Mouse (Mus musculus) stomach, embryonic 15.5 days (tissue): ENCODE data around the gene Aifm2. TPM values are rescaled to one million over a fixed set of nuclear protein-coding genes. Genes with fewer than 3 reads are reported as not detected.

Source experiments
- ATAC-seq: fragments of 200-750 bp; cut with Nextera tagmentation; 2 replicates; pipeline ENCODE4 v1.8.0; 2017; ENCODE audit warnings: low read depth, moderate number of reproducible peaks, moderate TSS enrichment; ENCODE audit not compliant: insufficient read depth, low FRiP score
- H3K27ac ChIP-seq: fragments of 300-500 bp; sonication (generic); 2 replicates; pipeline ENCODE4 v1.5.1; 2015; ENCODE audit warnings: mild to moderate bottlenecking, inconsistent platforms
- H3K27me3 ChIP-seq: fragments of 300-500 bp; sonication (generic); replicated peaks from 2 replicates; pipeline ENCODE4 v1.6.1; 2015; ENCODE audit warnings: inconsistent platforms
- H3K36me3 ChIP-seq: fragments of 300-500 bp; sonication (generic); 2 replicates; pipeline ENCODE4 v1.6.1; 2015; ENCODE audit warnings: inconsistent platforms
- H3K4me1 ChIP-seq: fragments of 300-500 bp; sonication (generic); 2 replicates; pipeline ENCODE4 v1.6.1; 2015; ENCODE audit warnings: inconsistent platforms
- H3K4me2 ChIP-seq: fragments of 300-500 bp; sonication (generic); 2 replicates; pipeline ENCODE4 v1.6.1; 2015; ENCODE audit warnings: mild to moderate bottlenecking, inconsistent platforms
- H3K4me3 ChIP-seq: fragments of 300-500 bp; sonication (generic); replicated peaks from 2 replicates; pipeline ENCODE4 v1.5.1; 2015; ENCODE audit warnings: inconsistent platforms
- H3K9ac ChIP-seq: fragments of 300-500 bp; sonication (generic); 2 replicates; pipeline ENCODE4 v1.6.1; 2015; ENCODE audit warnings: inconsistent platforms
- H3K9me3 ChIP-seq: fragments of 300-500 bp; sonication (generic); 2 replicates; pipeline ENCODE4 v1.6.1; 2016; ENCODE audit warnings: inconsistent platforms
- WGBS: fragments of 180-500 bp; shearing (Covaris S2); methylation state at CpG from one replicate; pipeline ENCODE4 v1.1.7; 2015; 5-methylcytosine and 5-hydroxymethylcytosine counted together
- polyA plus RNA-seq: library from polyadenylated mRNA; unstranded; fragments of >200 nt; fragmentation: Nextera tagmentation; extraction: Ambion mirVana; gene quantifications from 2 replicates; pipeline ENCODE4 v1.2.1, GENCODE M21; 2015

The Aifm2 gene
- polyA plus RNA-seq = 14.8 and 17.1 TPM in 2 replicates

DNA sequence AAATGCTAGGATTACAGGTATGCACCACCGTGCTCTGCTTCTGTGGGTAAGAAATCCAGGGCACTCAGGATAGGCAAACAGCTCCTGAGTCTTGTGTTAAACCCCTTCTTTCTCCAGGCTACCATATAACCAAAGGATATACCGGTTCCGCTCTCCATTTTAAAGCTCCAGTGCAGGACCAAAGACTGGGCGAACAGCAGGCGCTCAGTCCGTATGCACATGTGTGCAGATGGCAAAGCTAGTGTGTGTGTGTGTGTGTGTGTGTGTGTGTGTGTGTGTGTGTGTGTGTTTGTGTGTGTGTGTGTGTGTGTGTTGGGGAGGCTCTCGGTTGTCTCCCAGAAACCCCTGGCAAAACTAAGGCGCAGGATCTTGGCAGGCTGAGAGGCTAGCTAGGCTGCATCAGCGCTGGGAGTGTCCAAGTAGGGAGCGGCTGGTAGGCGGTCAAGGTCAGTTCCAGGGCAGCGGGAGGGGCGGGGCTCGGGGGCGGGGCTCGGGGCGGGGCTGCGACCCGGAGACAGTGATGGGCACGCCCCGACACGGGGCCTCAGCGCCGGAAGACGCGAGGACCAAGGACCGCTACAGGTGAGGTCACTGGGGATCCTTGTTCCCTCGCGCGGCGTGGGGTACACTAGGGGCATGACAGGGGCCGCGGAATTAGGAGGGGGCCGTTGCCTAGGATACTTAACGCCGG lies at the start of gene Aifm2:
TSS of gene Aifm2 (plus strand) at position 493 of the 691 bp plus-strand sequence.
- 0 out of 2 replicates have a peak within 1 kb of the TSS, but pooled peaks have one; percentile 22 for H3K27ac ChIP-seq
- 9% methylated on average over 34 of the region's 36 CpGs for WGBS
- ATAC-seq = peak; percentile 94
- peak within 1 kb of the TSS; percentile 49 for H3K4me3 ChIP-seq
- peaks cover 5% of the 10 kb centered on the region for H3K4me1 ChIP-seq
- no peaks in the 10 kb centered on the region for H3K36me3 ChIP-seq
- H3K9ac ChIP-seq = no peak within 1 kb of the TSS
- no peaks in the 10 kb centered on the region for H3K27me3 ChIP-seq
- H3K9me3 ChIP-seq = no peaks in the 10 kb centered on the region
- H3K4me2 ChIP-seq = peak within 1 kb of the TSS; percentile 61

DNA sequence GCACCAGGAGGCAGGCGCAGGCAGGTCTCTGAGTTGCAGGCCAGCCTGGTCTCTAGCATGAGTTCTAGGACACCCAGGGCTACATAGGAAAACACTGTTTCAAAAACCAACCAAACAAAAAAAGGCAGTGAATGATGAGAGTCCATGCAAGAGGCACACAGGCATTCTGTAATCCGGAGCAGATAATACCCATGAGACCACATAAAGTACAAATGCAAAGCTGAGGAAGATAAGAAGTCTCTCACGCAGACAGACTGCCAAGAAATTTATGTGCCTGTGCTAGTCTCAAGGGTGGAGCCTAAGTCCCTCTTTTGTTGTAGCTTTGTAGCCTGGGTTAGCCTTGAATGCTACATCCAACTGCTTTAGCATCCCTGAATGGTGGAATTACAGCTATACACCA lies 49.4 kb upstream of the Aifm2 start:
- no peaks in the 10 kb centered on the region for H3K4me1 ChIP-seq
- ATAC-seq = no peak
- WGBS = 84% methylated on average over 3 of the region's 3 CpGs
- no peak overlapping the region for H3K27ac ChIP-seq
- H3K27me3 ChIP-seq = no peaks in the 10 kb centered on the region
- H3K36me3 ChIP-seq = peaks cover 22% of the 10 kb centered on the region
- H3K9ac ChIP-seq = no peak overlapping the region
- H3K4me2 ChIP-seq = no peak overlapping the region
- H3K9me3 ChIP-seq = no peaks in the 10 kb centered on the region
- H3K4me3 ChIP-seq = no peak overlapping the region

DNA sequence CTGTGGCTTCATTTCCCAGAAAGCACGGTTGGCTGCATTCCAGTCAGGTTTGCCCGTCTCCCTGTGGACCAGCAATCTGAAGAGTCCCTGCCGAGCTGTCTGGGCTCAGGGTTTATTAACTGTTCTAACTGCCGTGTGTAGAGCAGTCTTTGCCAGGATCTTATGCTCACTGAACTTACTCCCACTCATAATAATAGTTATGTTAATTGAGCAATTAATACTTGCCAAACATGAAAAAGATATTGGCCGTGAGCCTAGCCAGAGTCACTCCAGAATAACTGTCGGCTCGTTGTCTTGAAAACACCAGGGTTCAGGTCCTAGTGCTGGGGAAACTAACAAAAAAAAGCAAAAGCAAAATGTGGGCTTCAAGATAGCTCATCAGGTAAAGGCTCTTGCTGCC lies 45.8 kb upstream of the Aifm2 start:
- 83% methylated on average over 7 of the region's 7 CpGs for WGBS
- Histone ChIP-seq H3K4me2 (no peak overlapping the region), H3K9ac (no peak overlapping the region), H3K36me3 (peaks cover 25% of the 10 kb centered on the region), H3K9me3 (no peaks in the 10 kb centered on the region), H3K4me3 (no peak overlapping the region), H3K4me1 (no peaks in the 10 kb centered on the region), H3K27me3 (no peaks in the 10 kb centered on the region), H3K27ac (no peak overlapping the region)
- no peak for ATAC-seq

DNA sequence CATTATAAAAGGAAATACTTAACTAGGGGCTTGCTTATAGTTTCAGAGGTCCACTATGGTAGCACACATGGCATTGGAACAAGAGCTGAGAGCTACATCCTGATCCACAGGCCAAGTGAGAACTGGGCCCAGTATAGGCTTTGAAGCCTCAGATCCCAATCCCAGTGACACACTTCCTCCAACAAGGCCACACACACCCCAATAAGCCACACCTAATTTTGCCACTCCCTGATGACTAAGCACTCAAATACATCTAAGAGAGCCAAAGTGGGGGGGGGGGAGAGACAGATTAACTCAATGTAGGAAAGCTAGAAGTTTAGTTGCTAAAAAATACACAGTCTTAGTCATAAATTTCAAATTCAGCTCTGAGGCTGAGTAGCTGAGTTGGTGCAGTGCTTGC lies 45.2 kb upstream of the Aifm2 start:
- H3K4me1 ChIP-seq = no peaks in the 10 kb centered on the region
- no peak; the same call in 1 of the 2 replicates for ATAC-seq
- no peak overlapping the region for H3K4me2 ChIP-seq
- no peak overlapping the region for H3K9ac ChIP-seq
- no peak overlapping the region for H3K27ac ChIP-seq
- no peaks in the 10 kb centered on the region for H3K27me3 ChIP-seq
- H3K36me3 ChIP-seq = peaks cover 27% of the 10 kb centered on the region
- H3K4me3 ChIP-seq = no peak overlapping the region
- no peaks in the 10 kb centered on the region for H3K9me3 ChIP-seq

DNA sequence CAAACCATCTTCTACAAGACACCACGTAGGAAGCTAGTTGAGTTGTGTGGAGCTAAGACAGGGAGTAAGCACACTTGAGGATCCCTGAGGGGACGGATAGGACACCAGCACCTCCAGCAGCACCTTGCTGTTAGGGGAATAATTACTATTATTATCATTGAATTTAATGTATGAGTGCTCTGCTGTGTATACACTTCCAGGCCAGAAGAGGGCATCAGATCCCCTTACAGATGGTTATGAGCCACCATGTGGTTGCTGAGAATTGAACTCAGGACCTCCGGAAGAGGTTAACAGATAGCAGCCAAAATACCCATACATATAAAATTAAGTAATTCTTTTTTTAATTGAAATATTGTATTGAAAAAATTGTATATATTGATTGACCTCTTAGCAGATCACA lies 44.3 kb upstream of the Aifm2 start:
- Histone ChIP-seq H3K27me3 (no peaks in the 10 kb centered on the region), H3K9ac (no peak overlapping the region), H3K4me3 (no peak overlapping the region), H3K9me3 (no peaks in the 10 kb centered on the region), H3K27ac (no peak overlapping the region), H3K4me2 (no peak overlapping the region), H3K36me3 (peaks cover 28% of the 10 kb centered on the region), H3K4me1 (no peaks in the 10 kb centered on the region)
- no peak for ATAC-seq
- WGBS = 96% methylated on average over 3 of the region's 3 CpGs

DNA sequence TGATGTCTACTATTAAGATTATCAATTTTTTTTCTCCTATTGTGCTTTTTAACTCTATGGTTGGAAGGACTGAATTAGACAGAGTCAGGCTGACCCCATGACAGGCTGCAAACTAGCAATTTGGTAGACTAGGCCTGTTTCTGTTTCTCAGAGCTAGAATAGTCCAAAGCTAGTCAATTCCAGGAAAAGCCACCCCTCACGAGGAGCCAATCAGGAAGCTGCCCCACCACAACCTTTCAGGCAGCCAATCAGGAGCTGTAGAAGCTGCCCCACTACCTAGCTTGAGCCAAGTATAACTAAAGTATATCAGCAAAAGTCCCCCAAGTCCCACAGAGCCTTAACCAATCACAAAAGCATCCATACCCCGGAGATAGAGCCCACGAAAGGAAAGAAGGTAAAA lies 39.1 kb upstream of the Aifm2 start:
- ATAC-seq = no peak
- WGBS = 85% methylated on average over 3 of the region's 3 CpGs
- H3K9me3 ChIP-seq = no peaks in the 10 kb centered on the region
- H3K4me3 ChIP-seq = no peak overlapping the region
- H3K9ac ChIP-seq = no peak overlapping the region
- no peak overlapping the region for H3K4me2 ChIP-seq
- peaks cover 9% of the 10 kb centered on the region for H3K36me3 ChIP-seq
- no peaks in the 10 kb centered on the region for H3K27me3 ChIP-seq
- H3K4me1 ChIP-seq = peaks cover 6% of the 10 kb centered on the region; the same call in 1 of the 2 replicates
- no peak overlapping the region for H3K27ac ChIP-seq

DNA sequence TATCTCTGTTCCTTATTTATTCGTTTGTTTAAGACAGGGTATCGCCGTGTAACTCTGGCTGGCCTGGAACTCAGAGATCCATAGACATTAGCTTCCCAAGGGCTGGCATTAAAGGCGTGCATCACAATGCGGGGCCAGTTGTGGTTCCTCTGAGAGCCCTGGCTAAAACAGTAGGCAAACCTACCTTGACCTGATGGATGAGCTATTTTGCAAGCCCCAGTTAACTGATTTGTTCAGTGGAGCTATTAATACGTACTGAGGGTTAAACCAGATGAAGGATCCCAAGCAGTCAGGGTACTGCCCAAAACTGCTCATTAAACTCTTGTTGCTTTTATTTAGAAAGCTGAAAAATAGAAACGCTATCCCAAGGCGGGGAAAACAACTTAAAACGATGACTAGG lies 35.5 kb upstream of the Aifm2 start:
- no peaks in the 10 kb centered on the region for H3K9me3 ChIP-seq
- H3K4me3 ChIP-seq = peak overlapping the region; percentile 89
- peak overlapping the region; percentile 77 for H3K27ac ChIP-seq
- H3K4me1 ChIP-seq = peaks cover 10% of the 10 kb centered on the region
- peaks cover 3% of the 10 kb centered on the region; the same call in 1 of the 2 replicates for H3K36me3 ChIP-seq
- whole genome bisulfite sequencing = 31% methylated on average over 9 of the region's 9 CpGs
- no peaks in the 10 kb centered on the region for H3K27me3 ChIP-seq
- peak overlapping the region; percentile 62 for H3K4me2 ChIP-seq
- peak; percentile 4; the same call in 1 of the 2 replicates for ATAC-seq
- H3K9ac ChIP-seq = peak overlapping the region; percentile 49

DNA sequence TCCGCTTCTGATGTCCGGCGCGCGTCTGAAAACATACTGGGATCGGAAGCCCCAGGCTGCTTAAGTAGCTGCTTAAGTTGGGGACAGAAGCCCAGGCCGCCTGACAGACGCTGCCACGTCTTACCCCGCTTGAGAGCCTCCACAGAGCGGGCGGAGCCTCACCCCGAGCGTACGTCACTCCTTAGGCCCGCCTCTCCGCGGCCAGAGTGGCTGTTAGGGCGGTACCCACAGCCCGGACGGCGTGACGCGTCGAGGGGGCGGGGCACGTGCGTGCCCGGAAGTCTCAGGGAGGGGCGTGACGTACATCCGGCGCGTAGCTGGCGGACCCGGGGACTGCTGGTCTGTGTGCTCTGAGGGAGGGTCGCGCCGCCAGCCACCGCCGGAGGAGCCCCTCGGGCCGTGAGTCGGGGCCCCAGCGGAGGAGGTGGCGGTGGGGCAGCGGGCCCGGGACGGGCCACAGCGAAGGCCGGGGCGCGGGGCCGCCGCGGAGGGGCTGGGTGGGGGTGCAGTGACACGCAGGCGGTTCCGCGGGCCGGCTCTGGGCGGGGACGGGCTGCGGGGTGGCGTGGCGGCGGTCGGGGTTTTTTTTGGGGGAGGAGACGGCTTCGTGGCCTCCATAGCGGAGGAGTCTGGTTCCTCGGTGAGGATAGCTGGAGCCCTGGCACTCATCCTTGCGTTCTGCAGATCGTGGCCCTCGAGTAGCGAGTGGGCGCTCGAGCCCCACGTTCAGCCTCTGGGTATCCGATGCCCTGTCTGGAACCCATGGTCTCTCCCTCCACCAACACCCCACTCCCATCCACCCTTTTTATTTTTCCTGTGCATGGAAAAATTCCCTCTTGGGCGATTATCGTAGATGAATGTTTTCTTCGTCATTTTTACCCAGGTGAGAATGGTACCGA lies 34.8 kb upstream of the Aifm2 start, which contains the start of gene Sar1a:
TSS of gene Sar1a (plus strand) at position 285 of the 899 bp plus-strand sequence.
- H3K4me3 ChIP-seq = peak within 1 kb of the TSS; percentile 89
- peak within 1 kb of the TSS; percentile 75 for H3K4me2 ChIP-seq
- no peaks in the 10 kb centered on the region for H3K9me3 ChIP-seq
- H3K27ac ChIP-seq = peak within 1 kb of the TSS; percentile 82
- ATAC-seq = peak; percentile 100
- H3K9ac ChIP-seq = peak within 1 kb of the TSS; percentile 84
- peaks cover 4% of the 10 kb centered on the region; the same call in 1 of the 2 replicates for H3K36me3 ChIP-seq
- H3K27me3 ChIP-seq = no peaks in the 10 kb centered on the region
- H3K4me1 ChIP-seq = peaks cover 10% of the 10 kb centered on the region
- under 1% methylated on average over 84 of the region's 84 CpGs for WGBS

DNA sequence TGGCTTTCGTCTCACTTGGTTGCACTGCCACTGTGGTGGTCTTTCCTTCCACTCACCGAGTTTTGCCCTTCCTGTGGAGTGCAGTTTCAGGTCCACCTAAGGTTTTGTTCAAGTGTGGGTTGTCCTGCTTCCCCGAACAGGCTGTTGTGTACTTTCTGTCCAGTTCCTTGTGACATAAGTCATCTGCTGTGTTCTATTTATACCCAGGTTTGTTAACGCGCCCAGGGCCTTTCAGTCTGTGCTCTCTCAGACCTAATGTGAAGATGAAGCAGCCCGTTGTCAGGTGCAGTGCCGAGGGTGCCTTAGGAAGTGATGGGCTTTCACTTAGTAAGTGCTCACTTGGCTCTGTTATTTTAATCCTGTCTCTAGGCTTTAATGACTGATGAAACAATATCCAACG lies 25.7 kb upstream of the Aifm2 start:
- no peak for ATAC-seq
- H3K36me3 ChIP-seq = peaks cover 66% of the 10 kb centered on the region
- WGBS = 81% methylated on average over 8 of the region's 8 CpGs
- H3K4me3 ChIP-seq = no peak overlapping the region
- no peak overlapping the region for H3K27ac ChIP-seq
- H3K9ac ChIP-seq = no peak overlapping the region
- no peak overlapping the region for H3K4me2 ChIP-seq
- no peaks in the 10 kb centered on the region for H3K27me3 ChIP-seq
- no peaks in the 10 kb centered on the region for H3K4me1 ChIP-seq
- no peaks in the 10 kb centered on the region for H3K9me3 ChIP-seq

DNA sequence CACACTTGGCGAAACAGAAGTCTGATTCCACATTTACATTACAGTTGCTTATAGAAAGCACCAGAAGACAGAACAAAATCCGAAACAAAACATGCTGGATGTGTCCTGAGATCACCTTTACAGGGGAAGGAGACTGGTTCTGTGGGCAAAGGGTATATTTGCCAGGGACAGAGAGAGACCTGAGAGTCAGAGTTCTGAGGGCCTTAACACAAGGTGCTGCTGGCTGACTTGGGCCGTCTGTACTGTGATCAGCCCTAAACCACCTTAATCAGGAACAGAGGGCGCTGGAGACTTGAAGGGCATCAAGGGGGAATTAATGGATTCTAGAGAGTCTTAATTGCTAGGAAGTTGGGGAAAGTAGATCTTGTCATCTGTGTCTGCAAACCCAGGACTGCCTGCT lies 21.5 kb upstream of the Aifm2 start:
- Histone ChIP-seq H3K4me1 (peaks cover 16% of the 10 kb centered on the region), H3K9me3 (no peaks in the 10 kb centered on the region), H3K4me2 (no peak overlapping the region), H3K27me3 (no peaks in the 10 kb centered on the region), H3K27ac (no peak overlapping the region), H3K36me3 (peaks cover 41% of the 10 kb centered on the region), H3K4me3 (no peak overlapping the region), H3K9ac (no peak overlapping the region)
- ATAC-seq = no peak
- WGBS = 76% methylated on average over 4 of the region's 4 CpGs

DNA sequence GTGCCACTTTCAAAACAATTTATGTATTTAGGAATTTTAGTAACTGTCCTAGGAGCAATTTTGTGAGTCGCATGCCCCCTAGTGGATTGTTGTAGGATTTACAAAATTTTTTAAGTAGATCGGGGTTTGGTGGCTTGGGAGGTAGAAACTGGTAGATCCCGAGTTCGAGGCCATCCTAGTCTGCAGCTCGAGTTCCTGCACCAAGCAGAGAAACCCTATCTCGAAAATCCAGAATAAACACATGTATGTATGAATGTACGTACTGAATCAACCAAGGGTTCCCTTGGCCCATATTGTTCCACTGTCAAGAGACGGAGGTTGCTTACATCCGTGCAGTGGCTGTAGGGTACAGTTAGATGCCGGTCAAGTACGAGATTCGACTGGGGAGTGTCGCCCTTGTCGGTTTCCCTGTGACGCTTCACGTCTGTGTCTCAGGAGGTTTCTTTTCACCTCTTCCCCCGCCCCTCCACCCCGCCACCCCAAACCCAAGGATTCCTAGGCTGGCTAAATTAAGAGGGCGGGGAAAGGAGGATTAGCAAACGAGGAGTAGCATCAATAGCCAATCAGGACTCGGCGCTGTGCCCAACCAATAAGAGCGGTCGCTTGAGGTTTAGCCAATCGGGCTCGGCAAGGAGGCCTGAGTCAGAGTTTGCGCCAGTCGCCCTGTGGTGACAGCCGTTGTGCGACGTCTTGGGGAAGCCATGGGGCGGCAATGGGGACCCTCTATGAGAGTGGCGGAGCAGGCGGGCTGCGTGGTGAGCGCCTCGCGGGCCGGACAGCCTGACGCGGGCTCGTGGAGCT lies 20.0 kb upstream of the Aifm2 start, which contains the start of gene Tysnd1:
TSS of gene Tysnd1 (plus strand) at position 645 of the 801 bp plus-strand sequence.
- Histone ChIP-seq H3K4me2 (peak within 1 kb of the TSS; percentile 99), H3K27ac (peak within 1 kb of the TSS; percentile 62; the same call in 1 of the 2 replicates), H3K4me1 (peaks cover 16% of the 10 kb centered on the region), H3K9ac (peak within 1 kb of the TSS; percentile 71), H3K4me3 (peak within 1 kb of the TSS; percentile 71), H3K27me3 (no peaks in the 10 kb centered on the region), H3K9me3 (no peaks in the 10 kb centered on the region), H3K36me3 (peaks cover 28% of the 10 kb centered on the region)
- WGBS = under 1% methylated on average over 41 of the region's 42 CpGs
- peak; percentile 96 for ATAC-seq
